Comparison of ENCODE assay signal across 9 mouse cellular contexts in the genomic region with DNA sequence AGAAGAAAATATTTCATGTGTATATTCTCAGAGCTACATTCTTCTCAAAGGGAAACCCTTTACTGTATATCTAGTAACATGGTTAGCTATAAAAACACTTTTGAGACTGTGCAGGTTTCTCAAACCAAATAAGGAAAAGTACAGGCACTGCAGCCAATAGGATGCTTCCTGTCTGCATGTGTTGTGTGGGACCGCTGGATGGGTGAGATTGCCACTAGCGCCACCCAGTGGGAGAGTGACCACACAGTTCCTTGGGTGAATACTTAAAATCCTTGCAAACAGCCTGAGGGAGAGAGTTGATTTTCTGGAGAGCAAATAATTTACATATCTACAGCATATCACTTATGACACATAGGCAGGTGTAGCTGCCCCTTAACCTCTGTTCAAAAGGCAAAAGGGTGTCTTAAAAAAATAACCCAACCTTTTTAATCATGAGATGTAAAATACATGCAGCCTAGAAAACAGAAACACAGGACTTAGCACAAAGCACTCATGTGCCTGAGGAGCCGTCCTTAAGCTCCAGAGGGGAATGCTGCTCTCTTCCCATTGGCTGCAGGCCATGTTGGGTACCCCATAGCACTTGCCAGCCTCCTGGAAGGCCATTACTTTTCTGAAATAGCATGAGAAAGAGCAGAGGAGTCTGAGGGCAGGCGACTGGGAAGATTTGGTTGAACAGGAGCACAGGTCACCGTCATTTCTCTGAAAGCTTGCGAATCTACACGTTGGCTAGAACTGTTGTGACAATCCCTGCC. TPM values are rescaled to one million over a fixed set of nuclear protein-coding genes. Genes with fewer than 3 reads are reported as not detected.
DNase-seq lines count a peak whose midpoint lies in the region; ATAC-seq and TF ChIP-seq lines count a peak whose summit lies in the region.
"Had no signal": no experiment of that assay in that cellular context is flagged by ENCODE, and none has a peak within 500 bp of the region (broad histone marks: within the 10 kb centered on the region; RNA-seq: fewer than 3 reads in every experiment).

No protein-coding gene starts in this region.

- TF ChIP-seq POLR2A in MEL (IDR thresholded peaks at IDR 0.05; ENCODE audit: control insufficient read depth in 1 of 2, insufficient read depth in 1 of 2, low read depth in 1 of 2, low read length in 2 of 2, poor library complexity in 1 of 2) = no peak

- H3K9me3 ChIP-seq in MEL (replicated peaks; ENCODE audit: insufficient read depth, low read length) = no peaks in the 10 kb centered on the region
- H3K9me3 ChIP-seq in lung, embryonic 16.5 days (ENCODE audit: control insufficient read depth, low read length) = no peaks in the 10 kb centered on the region
- no peaks in the 10 kb centered on the region for H3K9me3 ChIP-seq in stomach, embryonic 15.5 days
- H3K9me3 ChIP-seq: liver, embryonic 15.5 days had no signal

- no peak for TF ChIP-seq EP300 in MEL (IDR thresholded peaks at IDR 0.05; ENCODE audit: low read depth in 1 of 2, low read length in 2 of 2)

- H3K4me1 ChIP-seq in MEL (ENCODE audit: control insufficient read depth in 1 of 2, insufficient read depth in 2 of 2, low read length in 2 of 2) = no peaks in the 10 kb centered on the region
- H3K4me1 ChIP-seq in lung, embryonic 16.5 days (replicated peaks; ENCODE audit: control insufficient read depth, insufficient read depth, low read length) = no peaks in the 10 kb centered on the region
- no peaks in the 10 kb centered on the region for H3K4me1 ChIP-seq in stomach, embryonic 15.5 days
- H3K4me1 ChIP-seq: liver, embryonic 15.5 days had no signal

- peak; percentile 21 for DNase-seq in cerebellum, adult 11 months
- DNase-seq in MEL (ENCODE audit: low read depth, low spot score) = peak; percentile 73
- peak; percentile 34 for DNase-seq in cerebellum, adult 9-10 months
- DNase-seq in gastrocnemius, adult 2 months = peak; percentile 33
- peak; percentile 32 for DNase-seq in kidney, adult 18-20 months

- H3K9ac ChIP-seq in MEL (ENCODE audit: control insufficient read depth, low read depth, low read length, poor library complexity, severe bottlenecking) = no peak overlapping the region
- no peak overlapping the region for H3K9ac ChIP-seq in lung, embryonic 16.5 days (ENCODE audit: low read length)
- H3K9ac ChIP-seq in stomach, embryonic 15.5 days = no peak overlapping the region
- H3K9ac ChIP-seq: liver, embryonic 15.5 days had no signal

- no peaks in the 10 kb centered on the region for H3K36me3 ChIP-seq in MEL (ENCODE audit: control insufficient read depth in 1 of 2, insufficient read depth in 2 of 2, low read length in 2 of 2)
- H3K36me3 ChIP-seq in lung, embryonic 16.5 days (ENCODE audit: control insufficient read depth, insufficient read depth, low read length) = no peaks in the 10 kb centered on the region; the same call in 1 of the 2 replicates
- H3K36me3 ChIP-seq in stomach, embryonic 15.5 days = no peaks in the 10 kb centered on the region
- H3K36me3 ChIP-seq: liver, embryonic 15.5 days had no signal

- TF ChIP-seq CTCF in MEL (IDR thresholded peaks at IDR 0.05 in 2 of 3, conservative IDR thresholded peaks at IDR 0.05 in 1 of 3; ENCODE audit: control insufficient read depth in 1 of 3, insufficient read depth in 1 of 3, low read depth in 2 of 3, low read length in 3 of 3, poor library complexity in 1 of 3, severe bottlenecking in 1 of 3) = peak; percentile 55 to 82 (median 75)
- TF ChIP-seq CTCF in gastrocnemius, adult 2 months (IDR thresholded peaks at IDR 0.05) = peak; percentile 56

- H3K79me2 ChIP-seq in MEL (ENCODE audit: control insufficient read depth, insufficient read depth, low read length, poor library complexity) = no peaks in the 10 kb centered on the region

- intact Hi-C loops in gastrocnemius, adult 2 months (cut with DNase I) = no loop called here

- H3K4me3 ChIP-seq in MEL (ENCODE audit: control insufficient read depth in 1 of 2, insufficient read depth in 1 of 2, low read depth in 2 of 2, low read length in 2 of 2) = no peak overlapping the region
- H3K4me3 ChIP-seq in gastrocnemius, adult 2 months = no peak overlapping the region
- no peak overlapping the region for H3K4me3 ChIP-seq in lung, embryonic 16.5 days (ENCODE audit: low read length)
- no peak overlapping the region for H3K4me3 ChIP-seq in stomach, embryonic 15.5 days (replicated peaks)
- H3K4me3 ChIP-seq: liver, embryonic 15.5 days had no signal

- WGBS in lung, embryonic 16.5 days = 58% methylated on average over 7 of the region's 7 CpGs
- 55% methylated on average over 7 of the region's 7 CpGs for WGBS in stomach, embryonic 15.5 days

- H3K27me3 ChIP-seq in MEL (ENCODE audit: control insufficient read depth in 1 of 2, insufficient read depth in 2 of 2, low read length in 2 of 2) = no peaks in the 10 kb centered on the region
- no peaks in the 10 kb centered on the region for H3K27me3 ChIP-seq in lung, embryonic 16.5 days (ENCODE audit: control insufficient read depth, insufficient read depth, low read depth, low read length)
- H3K27me3 ChIP-seq in stomach, embryonic 15.5 days (replicated peaks) = no peaks in the 10 kb centered on the region
- H3K27me3 ChIP-seq: liver, embryonic 15.5 days had no signal

- no peak overlapping the region for H3K27ac ChIP-seq in MEL (ENCODE audit: control insufficient read depth, low read depth, low read length)
- no peak overlapping the region for H3K27ac ChIP-seq in gastrocnemius, adult 2 months
- H3K27ac ChIP-seq in lung, embryonic 16.5 days (ENCODE audit: low read length) = no peak overlapping the region
- no peak overlapping the region for H3K27ac ChIP-seq in stomach, embryonic 15.5 days
- H3K27ac ChIP-seq: liver, embryonic 15.5 days had no signal

- no peak overlapping the region for H3K4me2 ChIP-seq in lung, embryonic 16.5 days (ENCODE audit: low read depth, low read length)
- no peak overlapping the region for H3K4me2 ChIP-seq in stomach, embryonic 15.5 days
- H3K4me2 ChIP-seq: liver, embryonic 15.5 days had no signal

- TF ChIP-seq RAD21 in MEL (IDR thresholded peaks at IDR 0.05; ENCODE audit: low read depth, low read length) = peak; percentile 71

- ATAC-seq in cerebellum, adult (ENCODE audit: insufficient number of reproducible peaks, low FRiP score, low TSS enrichment) = no peak
- ATAC-seq in lung, embryonic 16.5 days (ENCODE audit: low read depth) = 0 out of 2 replicates have a peak, but pooled peaks have one; percentile 20
- peak; percentile 60; the same call in 1 of the 2 replicates for ATAC-seq in stomach, embryonic 15.5 days (ENCODE audit: insufficient read depth, low FRiP score, low read depth)

TF ChIP-seq in MEL, 35 proteins besides CTCF, POLR2A, EP300 and RAD21:
- TF ChIP-seq ZC3H11A (IDR thresholded peaks at IDR 0.05; ENCODE audit: low read depth, low read length) (peak; percentile 50), ELF1 (IDR thresholded peaks at IDR 0.05; ENCODE audit: low read depth, low read length) (0 out of 2 replicates have a peak, but pooled peaks have one; percentile 27), MYC (IDR thresholded peaks at IDR 0.05; ENCODE audit: low read depth, low read length) (0 out of 2 replicates have a peak, but pooled peaks have one; percentile 48), MYB (IDR thresholded peaks at IDR 0.05; ENCODE audit: low read depth, low read length) (no peak), SMC3 (IDR thresholded peaks at IDR 0.05; ENCODE audit: low read depth, low read length) (peak; percentile 71), USF2 (IDR thresholded peaks at IDR 0.05; ENCODE audit: borderline replicate concordance in 1 of 2, insufficient read depth in 1 of 2, low read depth in 1 of 2, low read length in 2 of 2) (no peak)

RNA-seq across cellular contexts. Expression of a gene that starts 26.6 kb away (rescaled TPM):
- total RNA-seq in MEL (2012; rRNA removed) = not detected in 2 replicates
- not detected for polyA plus RNA-seq in MEL (2012; ENCODE audit: insufficient read depth in 1 of 2, insufficient read length in 2 of 2, low read depth in 1 of 2, low replicate concordance in 2 of 2, missing spikeins in 1 of 2)
- under 1 TPM; 0.89 to 0.98 TPM for total RNA-seq in gastrocnemius, adult 2 months (2021)
- polyA plus RNA-seq in lung, embryonic 16.5 days (2015; fragmentation: Nextera tagmentation; extraction: Ambion mirVana) = 2.4 and 2.6 TPM in 2 replicates
- polyA plus RNA-seq in stomach, embryonic 15.5 days (2015; fragmentation: Nextera tagmentation; extraction: Ambion mirVana) = 3.6 and 4.7 TPM in 2 replicates

Comparison
In these comparisons a context has a peak if more than half of its experiments do, and no peak if none do; other contexts are left out.
1. DNase-seq: peak in every context shown above with its lines; median percentile 73 in MEL; 34 in cerebellum, adult 9-10 months; 33 in gastrocnemius, adult 2 months; 32 in kidney, adult 18-20 months; 21 in cerebellum, adult 11 months.